Mouse (Mus musculus) CD4-positive, CD25-positive, alpha-beta regulatory T cell, adult 4 months (primary cell): ENCODE measurements around the gene Kcna10. TPM values are rescaled to one million over a fixed set of nuclear protein-coding genes. Genes with fewer than 3 reads are reported as not detected.
A peak's percentile ranks its signal among the peaks of the same experiment; 100 is the strongest.

Experiments
- ATAC-seq: one replicate; pipeline ENCODE4 v1.8.0; 2017
- polyA plus RNA-seq, 2 experiments: library from polyadenylated mRNA; unstranded; fragments of 100-300 nt; shearing (Covaris generic); gene quantifications; one replicate each; pipeline ENCODE4 v1.2.1; 2017

Gene Kcna10
- not detected for polyA plus RNA-seq

DNA sequence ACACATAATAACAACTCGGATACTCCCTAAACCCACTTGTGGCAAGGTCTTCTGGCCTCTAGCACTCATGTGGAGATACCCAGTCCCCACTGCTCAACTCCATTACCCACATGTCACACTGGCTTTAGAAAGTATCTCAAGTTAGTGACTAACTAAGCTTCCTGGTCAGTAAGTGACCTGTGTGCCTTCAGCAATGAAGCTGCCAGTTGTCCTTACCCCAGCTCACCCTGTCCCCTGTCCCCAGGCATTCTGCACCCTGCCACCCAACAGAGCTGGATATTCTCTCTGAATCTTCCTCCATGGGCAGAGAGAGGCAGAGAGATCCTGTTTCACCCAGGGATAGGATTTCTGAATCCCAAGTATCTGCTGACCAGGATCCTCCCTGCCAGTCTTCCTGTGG is at the start of gene Kcna10:
Kcna10 (plus strand) TSS at position 301 of the 400 bp plus-strand sequence.
- no peak for ATAC-seq

DNA sequence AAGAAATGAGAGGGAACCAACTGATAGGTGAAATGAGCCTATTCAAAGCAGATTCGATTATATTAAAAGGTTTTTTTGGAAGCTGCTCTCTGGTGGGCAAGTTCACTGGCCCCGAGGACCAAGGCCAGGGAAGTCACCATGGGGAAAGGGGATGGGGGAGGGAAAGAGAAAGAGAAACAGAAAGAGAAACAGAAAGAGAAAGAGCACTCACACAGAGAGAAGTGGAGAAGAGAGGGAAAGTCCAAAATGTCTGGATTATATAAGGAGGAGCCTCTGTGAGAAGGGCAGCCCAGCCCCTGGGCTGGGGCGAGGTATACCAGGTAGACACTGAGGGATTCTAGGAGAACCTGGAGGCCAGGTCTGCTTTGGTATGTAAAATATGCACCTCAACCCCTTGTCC is 48.4 kb upstream of the Kcna10 start:
- no peak for ATAC-seq

DNA sequence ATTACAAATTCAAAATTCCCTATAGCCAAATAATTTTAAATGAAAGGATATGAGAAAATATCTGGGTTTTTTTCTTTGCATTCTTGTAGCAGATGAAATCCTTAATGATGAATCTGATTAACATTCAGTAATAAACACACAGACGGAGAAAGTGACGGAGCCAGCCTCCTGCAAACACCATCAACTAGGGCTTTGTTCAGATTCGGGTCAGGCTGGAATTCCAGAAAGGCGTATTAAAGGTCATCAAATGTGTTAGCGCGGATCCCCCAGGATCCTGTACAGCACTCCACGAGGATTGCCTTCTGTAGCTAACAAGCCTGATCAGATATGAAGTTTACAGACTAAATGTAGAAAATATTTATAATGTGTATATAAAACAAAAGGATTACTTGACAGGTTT is 35.7 kb upstream of the Kcna10 start:
- no peak for ATAC-seq

DNA sequence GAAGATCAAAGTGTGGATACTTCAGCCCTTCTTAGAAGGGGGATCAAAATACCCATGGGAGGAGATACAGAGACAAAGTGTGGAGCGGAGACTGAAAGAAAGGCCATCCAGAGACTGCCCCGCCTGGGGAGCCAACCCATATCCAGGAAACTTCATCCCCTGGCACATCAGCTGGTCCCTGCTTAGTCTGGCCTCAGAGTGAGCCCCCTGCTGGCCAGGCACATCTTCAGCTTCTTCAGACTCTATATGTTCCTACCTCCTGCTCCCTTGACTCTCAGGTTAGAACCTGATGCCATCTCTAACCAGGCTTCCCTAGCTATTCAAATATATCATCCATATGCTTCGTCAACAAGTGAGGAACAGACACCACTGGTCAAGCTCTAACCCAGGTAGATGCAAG is 33.9 kb upstream of the Kcna10 start:
- ATAC-seq: peak; percentile 64

DNA sequence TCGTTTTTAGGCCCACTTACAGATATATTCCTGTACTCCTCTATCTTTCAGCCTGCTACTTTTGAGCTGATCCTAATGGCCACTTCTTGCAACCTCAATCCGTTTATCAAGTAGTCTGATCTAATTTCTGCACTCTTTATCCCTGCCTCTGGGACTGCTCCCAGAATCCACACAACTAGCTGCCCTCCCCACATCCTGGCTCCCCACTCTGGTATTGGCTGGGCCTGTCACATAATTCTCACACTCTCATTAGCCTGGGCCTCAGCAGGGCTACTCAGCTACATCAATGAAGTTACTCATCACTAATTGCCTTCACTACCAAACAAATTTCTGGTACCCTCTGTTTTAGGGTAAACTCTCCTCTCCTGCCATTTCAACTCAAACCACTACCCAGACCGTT is 32.4 kb upstream of the Kcna10 start:
- ATAC-seq: no peak

DNA sequence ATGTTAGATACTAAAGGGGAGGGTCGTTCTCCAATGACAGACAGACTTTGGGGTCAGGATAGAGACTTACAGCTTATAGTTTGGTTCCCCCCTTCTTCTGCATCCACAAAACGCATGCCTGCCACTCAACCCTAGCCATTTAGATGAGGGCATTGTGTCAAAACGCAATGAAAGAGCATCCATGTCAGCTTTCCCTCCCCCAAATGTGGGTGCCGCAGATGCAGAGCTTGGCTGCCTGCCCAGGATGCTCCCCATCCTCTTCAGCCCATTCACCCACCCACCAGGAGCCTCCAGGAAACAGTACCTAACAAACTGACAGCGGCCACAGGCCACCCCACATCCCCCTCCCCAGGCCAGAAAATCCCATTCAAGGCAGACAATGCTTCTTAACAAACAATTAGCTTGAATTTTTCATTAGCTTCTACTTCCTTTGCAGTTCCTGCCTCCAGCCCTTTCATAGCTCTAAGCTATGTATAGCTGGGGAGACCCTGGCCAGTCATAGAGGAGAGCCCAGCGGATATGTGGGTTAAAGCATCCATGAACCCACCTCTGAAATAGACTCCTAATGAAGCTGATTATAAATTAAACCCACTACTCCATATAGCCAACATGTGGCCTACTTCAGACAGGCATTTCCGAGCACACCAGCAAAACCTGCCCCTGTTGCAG is 31.9 kb upstream of the Kcna10 start:
- no peak for ATAC-seq

DNA sequence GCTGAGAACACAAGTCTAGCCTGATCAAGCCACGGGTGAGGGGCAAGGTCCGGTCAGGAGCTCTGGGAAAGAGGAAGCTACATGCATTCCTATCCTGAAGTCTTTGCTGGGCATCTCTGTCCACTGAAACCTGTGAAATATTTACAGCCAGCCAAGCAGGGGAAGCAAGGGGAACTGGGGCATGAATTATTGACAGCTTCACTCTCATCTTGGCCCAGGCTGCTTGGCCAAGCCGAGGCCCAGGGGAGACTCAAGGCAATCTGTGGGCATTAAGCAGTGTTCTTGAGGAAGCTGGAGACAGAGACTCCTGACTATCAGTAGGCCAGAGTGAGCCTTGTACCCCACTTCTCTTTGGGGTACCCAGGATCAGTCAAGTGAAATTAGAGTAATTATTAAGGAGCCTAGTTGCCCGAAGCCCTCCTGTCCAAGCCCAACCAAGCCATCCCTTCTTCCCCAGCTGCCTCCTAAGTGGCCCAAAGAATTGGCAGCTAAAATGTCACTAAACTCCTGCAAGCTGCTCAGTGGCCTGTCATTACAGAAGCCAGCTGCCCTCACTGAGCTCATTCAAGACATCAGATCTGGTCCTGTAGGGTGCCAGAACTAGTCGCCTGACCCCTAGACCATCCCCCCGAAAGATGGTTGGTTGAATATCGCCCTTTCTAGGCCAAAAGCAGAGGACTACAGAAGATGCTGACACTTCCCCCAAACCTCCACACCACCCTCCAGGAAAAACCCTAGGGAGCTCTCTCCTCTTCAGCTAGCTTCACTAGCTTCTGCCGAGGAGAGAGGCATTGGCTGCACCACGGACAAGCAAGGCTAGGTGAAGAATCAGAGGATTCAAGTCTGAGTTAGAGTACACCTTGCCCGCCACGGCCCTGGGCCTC is 28.8 kb upstream of the Kcna10 start:
- no peak for ATAC-seq

DNA sequence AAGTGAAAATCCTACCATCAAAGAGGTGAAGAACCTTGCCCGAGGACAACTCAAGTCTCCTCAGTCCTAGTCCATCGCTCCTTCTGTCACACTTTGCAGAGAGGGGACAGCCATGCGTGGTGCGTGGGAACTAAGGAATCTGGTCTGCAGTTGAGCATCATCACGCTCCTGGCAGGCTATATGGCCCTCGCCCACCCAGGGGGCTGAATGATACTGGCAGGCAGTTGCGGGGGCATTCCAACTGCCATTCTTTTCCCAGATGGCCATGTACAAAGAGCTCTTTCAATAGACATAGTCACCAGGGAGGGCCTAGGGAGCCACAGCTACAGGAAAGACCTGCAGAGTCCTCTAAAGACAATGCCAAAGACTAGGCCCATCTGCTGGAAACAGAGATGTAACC is 24.0 kb upstream of the Kcna10 start:
- no peak for ATAC-seq

DNA sequence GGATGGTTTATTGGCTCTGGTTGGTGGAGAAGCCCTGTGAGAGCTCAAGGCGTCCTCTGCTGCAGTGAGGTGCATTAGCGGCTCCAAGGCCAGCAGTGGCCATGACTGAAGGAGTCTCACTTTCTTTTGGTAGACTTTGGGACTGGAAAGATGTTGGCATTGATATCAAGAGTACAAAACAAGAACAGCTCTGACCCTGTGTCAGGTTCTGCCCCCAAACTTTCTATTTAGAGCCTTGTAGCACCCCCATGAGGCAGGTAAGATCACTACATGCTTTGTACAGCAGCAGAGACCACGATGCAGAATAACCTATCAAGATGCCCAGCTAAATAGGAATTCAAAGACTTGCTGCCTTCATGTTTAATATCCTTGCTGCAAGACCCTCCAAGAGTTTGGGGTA is 23.4 kb upstream of the Kcna10 start:
- ATAC-seq: peak; percentile 39

DNA sequence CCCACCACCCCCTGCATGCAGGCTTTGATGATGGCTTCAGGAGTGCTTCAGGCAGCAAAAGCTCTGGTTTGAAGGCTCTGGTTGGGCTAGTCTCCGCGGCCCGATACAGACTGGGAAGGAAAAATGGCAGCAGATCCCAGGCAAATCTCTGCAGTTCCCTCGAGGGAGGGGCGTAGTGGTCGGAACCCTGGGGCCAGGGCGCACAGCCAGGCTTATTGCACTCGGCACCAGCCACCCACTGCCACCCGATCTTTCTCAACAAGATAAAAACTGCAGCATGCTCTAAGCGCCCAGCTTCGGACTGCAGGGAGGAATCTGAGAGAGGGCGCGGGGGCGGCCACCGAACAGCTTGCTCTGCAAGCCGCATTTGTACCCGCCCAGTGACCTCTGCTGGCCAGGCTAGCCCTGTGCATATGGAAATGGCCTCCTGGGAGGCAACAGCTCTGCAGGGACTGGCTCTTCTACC is 23.0 kb upstream of the Kcna10 start:
- no peak for ATAC-seq

DNA sequence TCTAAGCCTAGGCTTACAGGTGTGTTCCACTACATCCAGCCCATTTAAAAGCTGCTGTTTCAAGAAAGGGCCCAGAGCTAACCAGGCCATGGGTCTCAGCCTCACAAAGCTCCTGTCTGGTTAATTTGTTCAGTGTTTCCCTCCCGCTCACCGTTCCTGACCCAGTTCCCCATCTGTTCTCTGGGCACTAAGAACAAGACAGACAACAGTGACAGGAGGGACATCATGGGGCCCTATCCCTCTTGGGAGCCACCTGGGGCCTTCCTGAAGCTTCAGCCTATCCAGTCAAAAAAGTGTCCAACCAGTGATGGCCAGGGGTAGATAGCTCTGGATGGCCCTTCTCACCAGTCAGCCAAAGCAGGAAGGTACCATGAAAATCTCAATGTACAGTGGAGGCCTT is 20.1 kb upstream of the Kcna10 start:
- no peak for ATAC-seq

DNA sequence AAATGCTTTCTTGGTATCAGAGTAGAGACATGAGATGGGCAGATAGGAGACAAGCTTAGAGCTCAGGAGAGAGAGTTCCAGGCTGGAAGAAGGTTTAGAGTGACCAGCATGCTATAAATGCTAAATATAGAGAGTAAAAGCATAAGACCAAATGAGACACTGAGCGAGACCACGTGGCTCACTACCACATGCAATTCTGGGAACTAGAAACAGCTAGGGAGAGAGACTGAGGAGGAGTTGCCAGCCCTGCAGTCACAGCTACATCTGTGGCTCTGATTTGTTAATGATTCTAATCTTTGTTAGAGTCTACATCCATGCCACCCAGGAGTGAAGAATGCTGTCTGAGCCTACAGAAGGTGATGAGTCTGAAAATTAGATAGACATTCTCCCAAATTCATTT is 13.3 kb upstream of the Kcna10 start:
- no peak for ATAC-seq

DNA sequence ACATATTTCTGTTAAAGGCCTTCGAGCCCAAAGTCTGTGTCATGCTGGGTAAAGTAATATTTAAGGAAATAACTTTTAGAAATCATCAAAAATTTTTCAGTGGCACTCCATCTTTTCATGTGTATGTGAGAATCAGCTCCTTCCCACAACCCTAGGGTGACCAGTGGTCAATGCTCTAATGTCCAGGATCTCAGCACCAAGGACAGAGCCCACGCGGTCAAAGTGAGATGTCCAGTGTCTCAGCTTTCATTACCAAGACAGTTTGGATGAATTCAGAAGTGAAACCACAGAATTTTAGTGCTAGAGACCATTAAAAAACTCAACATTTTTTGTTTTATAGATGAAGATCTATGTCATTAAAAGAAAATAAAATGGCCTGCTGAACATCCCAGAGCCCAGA is 10.9 kb upstream of the Kcna10 start:
- ATAC-seq: no peak

DNA sequence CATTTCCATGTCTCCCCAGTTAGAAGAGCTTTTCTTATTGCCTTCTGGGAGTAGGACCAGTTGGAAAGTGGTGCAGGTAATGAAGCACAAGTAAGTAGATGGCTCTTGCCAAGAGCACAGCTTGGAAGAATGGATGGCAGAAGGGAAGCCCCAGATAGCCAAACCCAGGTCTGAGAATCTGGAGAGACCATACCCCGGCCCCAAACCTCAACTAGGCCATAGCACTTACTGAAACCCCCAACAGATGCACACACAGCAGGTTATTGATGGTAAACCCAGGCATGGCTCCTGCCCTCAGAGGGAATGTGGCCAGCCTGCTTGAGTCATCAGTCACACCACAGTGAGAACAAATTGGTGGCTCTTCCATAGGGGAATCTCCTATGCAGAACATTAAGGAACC is 10.3 kb upstream of the Kcna10 start:
- ATAC-seq: no peak

DNA sequence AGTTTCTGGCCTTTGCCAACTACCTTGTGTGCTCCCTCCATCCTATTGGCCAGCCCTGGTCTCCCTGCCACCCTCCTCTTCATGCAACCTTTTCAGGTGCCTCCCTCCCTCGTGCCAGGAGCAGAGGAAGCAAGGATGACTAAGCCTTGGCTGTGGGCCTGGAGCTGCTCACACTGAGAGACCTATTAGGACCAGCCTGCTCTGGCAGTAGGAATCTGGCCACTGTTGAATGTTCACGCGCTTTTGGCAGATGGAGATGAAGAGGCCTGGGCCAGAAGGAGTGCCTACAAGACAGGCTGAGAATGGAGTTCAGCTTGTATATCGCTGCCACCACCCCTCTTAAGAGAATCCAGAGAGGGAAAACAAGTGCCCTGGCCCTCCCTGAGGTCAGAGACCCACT is 7.4 kb upstream of the Kcna10 start:
- ATAC-seq: no peak

DNA sequence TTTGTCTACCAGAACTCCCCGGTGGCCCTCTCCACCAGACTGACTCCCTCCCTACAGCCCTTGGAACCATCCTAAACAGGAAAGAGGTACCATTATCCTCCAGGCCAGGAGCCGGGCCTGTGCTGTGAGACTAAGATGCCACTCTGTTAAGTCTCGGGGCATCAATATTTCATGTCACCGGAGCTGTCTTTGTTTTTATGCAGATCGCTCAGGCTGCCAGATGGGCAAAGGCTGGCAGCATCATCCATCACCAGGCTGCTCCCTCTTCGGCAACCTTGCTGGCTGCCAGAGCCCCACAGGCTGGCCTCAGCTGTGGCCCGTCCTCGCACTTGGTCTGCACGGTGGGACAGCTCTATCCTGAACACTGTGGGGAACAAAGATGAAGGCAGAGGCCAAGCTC is 6.4 kb upstream of the Kcna10 start:
- ATAC-seq: no peak

DNA sequence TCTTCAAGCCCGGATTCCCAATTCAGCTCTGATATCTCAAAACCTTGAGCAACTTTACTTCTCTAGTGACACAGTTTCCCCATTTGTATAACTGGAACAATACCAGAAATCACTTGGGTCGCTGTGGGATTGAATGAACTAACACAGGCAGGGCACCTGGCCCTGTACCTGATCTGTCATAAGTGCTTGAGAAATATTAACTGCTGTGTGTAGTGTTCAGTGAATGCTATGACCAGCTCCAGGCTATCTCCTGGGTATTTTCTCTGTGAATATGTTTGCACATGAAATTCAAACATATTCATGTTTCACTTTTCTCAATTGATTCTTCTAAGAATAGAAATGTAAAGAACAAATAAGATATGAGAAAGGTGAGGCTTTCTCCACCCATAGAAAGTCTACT is 2.0 kb upstream of the Kcna10 start:
- ATAC-seq: no peak

DNA sequence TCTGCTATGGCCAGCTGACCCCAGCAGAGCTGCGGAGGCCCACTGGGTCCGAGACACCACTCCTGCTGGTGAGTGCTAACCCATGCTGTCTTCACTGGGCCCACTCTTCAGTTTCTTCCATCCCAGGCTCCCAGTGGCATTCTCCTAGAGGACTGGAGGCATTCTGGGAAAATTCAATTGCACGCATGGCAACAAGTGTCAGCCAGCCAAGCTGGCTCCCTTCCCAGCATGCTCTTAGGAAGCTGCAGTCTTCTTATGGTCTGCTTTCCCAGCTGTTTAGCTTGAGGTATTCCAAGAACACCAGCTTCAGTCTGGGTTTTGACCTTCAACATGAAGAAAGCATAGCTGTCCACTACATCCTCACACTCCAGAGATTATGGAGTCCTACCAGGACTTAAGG is 322 bp downstream of the Kcna10 start:
- no peak for ATAC-seq

DNA sequence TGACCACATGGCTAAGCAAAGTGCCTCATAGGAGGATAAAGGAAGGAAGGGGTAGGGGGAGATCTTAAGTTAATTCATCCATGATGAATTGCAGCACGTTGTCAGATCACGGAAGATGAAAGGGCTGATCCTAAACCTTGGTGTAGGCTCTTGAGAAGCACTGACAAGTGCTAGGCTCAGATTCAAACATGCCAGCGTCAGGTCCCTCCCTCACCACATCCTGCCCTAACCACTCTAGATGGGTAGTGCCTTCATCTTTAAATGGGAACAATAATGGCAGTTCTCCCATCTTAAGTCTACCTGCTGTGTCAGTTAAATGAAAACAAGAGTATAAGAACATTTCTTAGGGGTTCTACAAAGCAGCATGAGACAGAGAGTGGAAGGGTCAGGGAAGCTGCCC is 2.7 kb downstream of the Kcna10 start:
- peak; percentile 95 for ATAC-seq

DNA sequence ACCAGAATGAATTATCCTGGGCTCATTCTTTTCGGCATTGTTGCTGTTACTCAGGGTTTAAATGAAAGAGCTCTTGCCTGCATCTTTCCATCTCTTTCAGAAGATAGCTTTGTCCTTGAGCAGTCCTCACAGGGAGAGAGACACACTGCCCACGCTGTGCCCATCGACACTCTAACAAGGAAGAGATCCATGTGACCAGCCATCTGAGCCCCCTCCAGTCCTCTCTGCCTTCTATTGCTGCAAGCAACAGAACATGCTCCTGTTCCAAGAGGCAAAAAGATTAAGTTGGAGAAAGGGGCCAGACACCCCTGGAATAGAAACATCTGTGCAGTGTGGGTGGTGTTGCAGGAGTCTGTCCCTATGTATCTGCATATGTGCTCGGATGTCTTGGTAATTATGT is 4.2 kb downstream of the Kcna10 start:
- ATAC-seq: no peak

DNA sequence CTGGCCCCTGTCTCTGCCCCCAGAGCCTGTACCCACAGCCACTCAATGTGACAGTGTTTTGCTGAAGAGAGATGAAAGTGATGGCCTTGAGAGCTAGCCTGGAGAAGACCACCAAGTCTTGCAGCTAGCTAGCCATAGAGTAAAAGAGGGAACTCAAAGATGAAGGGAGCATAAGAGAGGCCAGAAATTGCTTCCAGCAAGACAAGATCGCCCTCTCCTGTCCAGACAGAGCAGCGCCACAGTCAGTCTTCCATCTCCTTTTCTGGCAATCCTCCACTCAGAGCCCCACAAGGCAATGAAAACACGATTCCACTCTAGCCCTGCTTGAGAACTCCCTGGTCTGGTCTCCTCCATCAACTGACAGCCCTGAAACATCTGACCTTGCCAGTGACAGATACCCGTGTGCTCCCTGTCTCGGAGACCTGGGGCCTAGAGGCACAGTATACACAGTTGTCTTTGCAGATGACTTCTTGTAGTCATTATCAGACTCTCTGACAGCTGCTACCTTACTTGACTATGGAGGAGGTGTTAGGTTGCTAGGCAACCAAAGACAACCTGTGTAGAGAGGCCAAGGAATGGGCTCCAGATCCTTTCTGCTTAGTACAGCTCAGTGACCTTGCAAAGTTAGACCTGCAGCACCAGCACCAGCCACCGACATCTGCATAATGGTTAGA is 5.5 kb downstream of the Kcna10 start:
- peak; percentile 60 for ATAC-seq

DNA sequence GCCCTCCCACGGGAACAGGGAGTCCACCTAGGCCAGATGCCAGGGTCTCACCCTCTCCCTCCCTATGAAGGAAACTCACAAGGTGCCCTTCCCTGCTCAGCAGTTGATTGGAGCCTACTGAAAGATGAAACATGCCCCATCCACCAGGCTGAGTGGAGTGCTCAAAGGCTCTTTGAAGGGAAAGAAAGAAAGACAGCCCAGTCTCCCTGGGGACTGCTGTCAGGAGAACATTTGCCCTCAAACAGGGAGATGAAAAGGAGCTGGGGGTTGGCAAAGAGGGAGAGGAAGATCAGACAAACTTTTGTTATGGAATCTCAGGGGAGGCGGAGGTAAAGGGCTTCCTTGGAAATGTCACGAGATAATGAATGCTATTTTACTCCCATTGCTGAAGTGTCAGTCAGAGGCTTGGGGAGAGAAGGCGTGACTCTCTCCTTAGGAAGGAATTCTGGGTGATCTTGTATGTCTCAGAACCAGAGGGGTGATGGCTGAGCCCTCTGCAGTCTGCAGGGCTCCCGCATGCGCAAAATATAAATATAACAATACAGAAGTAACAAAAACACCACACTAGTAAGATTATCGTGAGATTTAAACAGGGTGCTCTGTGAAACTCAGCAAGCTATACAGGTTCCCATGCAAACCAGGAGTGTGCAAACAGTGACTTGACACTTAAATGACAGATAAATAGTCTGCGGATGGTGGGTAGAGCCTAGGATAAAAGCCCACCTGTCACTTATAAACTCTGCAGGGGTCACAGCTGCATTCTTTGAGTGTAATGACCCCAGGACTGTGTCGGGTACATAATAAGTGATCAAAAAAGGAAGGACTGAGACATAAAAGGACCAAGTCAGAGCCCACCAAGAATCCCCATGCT is 18.7 kb downstream of the Kcna10 start:
- ATAC-seq: no peak

DNA sequence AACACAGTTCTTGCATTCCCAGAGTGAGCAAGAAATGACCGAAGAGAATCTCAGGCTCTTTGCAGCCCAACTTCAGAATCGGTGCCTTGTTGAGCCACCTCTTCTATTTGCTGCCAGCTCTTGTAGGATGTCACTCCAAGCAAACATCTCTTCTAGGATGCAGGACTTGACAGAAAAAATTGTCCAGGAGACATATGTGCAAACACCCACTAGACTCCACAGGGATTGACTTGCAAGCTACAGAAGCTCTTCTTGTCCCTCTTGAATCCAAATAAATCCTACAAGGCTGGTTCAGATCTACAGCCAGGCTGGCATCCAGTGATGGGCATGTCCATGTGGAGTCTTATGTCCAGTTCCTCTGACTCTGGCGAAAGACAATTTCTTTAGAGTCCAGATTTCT is 21.6 kb downstream of the Kcna10 start:
- no peak for ATAC-seq
